Mouse (Mus musculus) brain, embryonic 14.5 days (tissue): ENCODE results near the gene Akr1c13.

Source experiments
- CTCF ChIP-seq: fragments of 200-500 bp; IDR thresholded peaks from 2 replicates; pipeline ENCODE4 v1.5.1; 2012; ENCODE audit warnings: inconsistent platforms, mild to moderate bottlenecking, moderate library complexity, borderline replicate concordance; ENCODE audit not compliant: insufficient read depth, insufficient read length; ENCODE audit errors: extremely low read depth
- POLR2A ChIP-seq: fragments of 200-500 bp; IDR thresholded peaks from 2 replicates; pipeline ENCODE4 v1.6.1; 2012; ENCODE audit warnings: mild to moderate bottlenecking, inconsistent platforms, borderline replicate concordance; ENCODE audit not compliant: poor library complexity, insufficient read depth, insufficient read length, severe bottlenecking; ENCODE audit errors: extremely low read depth

DNA sequence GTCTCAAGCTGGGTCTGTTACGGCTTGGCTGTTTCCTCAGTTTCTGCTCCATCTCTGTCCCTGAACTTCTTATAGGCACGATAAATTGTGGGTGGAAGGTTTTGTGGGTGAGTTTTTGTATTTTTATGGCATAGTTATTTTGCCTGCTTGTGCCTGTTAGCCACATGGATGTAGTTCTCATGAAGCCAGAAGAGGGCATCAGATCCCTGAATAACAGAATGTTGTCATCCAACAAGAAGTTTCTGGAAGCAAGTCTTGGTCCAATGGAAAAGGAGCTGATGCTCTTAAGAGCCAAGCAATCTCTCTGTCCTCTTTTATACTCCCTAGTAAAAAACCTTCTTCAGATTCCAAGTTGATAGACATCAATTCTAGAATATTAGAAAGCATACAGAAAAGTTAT is 2.8 kb upstream of the Akr1c13 start:
- no peak for TF ChIP-seq POLR2A
- TF ChIP-seq CTCF, result peak; percentile 10; the same call in 1 of the 2 replicates
